Mouse (Mus musculus): ENCODE measurements around the gene Gm45716. TPM values are rescaled to one million over a fixed set of nuclear protein-coding genes. Genes with fewer than 3 reads are reported as not detected.

The Gm45716 gene
- total RNA-seq (2021), result 10 to 100 TPM; 26.6 to 30.4 TPM

DNA sequence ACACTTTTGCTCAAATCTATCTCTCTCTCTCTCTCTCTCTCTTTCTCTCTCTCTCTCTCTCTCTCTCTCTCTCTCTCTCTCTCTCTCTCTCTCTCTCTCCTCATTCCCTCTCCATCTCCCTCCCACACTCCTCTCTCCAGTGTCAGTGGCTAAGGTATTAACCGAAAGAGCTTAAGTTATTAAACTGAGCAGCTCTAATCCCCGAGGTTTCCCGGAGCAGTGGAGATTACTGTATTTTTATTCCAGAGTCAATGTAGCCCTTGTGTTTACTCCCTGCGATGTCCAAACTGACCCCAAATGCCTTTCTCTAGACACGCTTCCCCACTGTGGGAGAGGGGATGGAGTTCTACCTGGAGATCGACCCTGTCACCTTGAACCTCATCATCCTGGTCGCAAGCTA lies at the start of gene Gm45716:
Gene Gm45716 (plus strand): TSS at position 243 of the 400 bp plus-strand sequence.
- DNase-seq, result no peak

DNA sequence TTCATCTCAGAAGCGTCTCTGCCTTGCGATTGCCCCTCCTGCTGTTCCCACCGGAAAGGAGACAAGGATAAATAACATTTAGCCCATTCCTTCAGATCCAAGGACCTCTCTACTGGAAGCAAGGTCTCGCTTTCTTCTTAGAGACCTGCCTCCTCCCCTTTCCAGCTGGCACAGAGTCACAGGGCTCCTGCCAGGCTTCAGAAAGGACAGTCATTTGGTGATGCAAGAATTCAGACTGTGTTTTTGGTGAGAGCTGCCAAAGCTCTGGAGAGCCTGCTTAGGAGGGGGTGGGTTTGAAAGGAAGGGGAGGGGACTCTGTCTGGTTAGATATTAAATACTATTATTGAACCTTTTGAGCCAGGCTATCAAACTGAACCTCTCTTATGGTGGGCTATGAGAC lies 45.1 kb upstream of the Gm45716 start:
- peak; percentile 73 for DNase-seq

DNA sequence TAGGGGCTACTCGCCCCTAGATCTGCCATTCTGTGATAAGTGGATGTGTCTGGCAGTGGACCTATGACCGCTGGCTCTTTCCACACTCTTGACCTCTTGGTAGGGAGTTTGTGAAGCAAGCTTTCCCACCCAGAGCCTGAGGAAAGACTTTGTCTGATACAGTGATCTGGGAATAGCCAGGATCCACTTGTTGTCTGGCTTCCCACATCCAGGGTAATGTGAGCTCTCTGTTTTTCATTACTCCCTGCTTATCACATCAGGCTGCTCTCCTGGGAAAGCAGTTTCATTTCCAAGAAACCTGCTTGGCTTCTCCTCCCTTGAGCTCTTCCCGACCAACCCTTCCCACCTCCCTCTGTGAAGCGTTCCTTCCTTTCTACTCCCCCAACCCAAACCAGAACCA lies 44.5 kb upstream of the Gm45716 start:
- DNase-seq, result no peak

DNA sequence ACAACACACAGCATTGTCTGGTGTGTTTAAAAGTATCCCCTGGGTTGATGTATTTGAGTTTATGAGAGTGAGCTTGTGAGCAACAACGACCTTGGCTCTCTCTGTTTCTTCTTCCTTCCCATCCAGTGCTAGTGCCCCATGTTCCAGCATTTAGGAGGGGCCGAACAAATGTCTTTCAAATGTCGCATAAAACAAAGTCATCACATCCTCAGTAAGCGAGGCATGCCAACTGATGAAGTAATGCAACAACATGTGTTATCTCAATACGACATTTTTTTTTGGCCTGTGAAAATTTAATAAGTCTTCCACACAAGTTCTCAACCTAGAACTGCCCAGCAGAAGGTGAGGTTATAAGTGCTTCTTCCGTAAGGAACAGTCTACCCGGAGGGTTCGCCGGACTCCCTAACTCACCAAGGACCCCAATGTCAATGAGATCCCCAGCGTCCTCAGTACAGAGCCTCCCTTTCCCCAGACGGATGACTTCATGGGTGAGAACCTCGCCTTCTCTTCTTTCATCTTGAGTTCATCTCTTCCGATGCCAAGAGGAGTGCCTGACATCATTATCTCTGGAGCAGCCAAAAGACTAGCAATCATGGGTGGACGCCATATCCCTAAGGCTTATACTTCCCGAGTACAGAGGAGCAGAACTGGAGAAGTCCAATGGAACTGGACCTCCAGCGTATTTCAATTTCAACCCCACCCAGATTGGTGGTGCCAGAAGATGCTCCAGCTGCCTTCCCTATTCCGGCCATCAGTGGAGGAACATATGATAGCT lies 41.2 kb upstream of the Gm45716 start:
- DNase-seq, result no peak

DNA sequence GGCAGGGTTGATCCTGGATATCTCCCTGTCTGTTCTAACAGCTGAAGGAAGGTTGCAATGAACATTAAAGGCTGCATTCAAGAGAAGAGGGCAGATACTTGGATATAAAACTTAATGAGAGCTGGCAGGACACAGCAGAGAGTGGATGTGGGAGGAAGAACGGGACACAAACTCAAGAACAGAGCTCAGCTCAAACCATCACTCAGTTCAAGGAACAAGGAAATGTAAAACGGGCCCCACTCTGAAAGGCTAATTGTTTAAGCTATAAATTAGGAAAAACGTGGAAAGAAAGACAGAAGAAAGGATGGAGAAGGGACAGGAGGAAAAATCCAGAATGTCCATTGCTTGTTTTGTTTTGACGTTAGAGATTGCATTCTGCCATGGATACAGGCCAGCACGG lies 32.4 kb upstream of the Gm45716 start:
- DNase-seq, result no peak

DNA sequence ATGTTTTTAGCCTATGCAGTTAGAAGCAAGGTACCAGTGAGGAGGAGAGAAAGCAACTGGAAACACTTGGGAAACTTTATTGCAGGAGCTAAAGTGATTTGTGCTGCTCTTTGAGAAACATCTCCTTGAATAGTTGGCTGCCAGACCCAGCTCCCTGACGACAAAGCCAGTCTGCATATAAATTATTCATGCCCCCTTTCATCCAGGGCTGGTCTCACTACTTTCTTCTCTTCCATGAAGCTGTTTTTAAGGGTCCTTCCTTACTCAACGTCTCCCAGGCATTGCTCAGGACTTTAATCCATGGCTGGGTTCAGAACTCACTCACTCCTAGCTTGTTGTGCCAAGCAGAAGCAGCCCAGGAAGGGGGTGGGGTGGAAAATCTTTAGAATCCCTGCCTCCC lies 32.0 kb upstream of the Gm45716 start:
- no peak for DNase-seq

DNA sequence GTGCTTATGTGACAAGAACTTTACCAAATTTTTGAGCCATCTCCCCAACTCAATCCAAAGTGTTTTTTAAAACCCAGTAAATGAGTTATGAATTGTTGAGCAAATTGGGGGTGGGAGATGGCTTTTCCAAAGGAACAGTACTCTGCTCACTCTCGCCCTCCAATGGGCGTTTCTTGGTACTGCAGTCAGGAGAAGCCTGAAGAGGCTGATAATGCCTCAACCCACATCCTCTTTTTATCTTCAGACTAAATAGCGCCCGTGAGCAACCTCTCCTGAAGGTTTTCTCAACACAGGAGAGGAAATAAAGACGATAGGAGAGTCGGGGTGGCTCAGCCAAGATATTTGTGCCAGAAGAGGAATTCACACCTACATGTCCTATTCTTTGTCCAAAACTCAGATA lies 19.7 kb upstream of the Gm45716 start:
- DNase-seq, result peak; percentile 70

DNA sequence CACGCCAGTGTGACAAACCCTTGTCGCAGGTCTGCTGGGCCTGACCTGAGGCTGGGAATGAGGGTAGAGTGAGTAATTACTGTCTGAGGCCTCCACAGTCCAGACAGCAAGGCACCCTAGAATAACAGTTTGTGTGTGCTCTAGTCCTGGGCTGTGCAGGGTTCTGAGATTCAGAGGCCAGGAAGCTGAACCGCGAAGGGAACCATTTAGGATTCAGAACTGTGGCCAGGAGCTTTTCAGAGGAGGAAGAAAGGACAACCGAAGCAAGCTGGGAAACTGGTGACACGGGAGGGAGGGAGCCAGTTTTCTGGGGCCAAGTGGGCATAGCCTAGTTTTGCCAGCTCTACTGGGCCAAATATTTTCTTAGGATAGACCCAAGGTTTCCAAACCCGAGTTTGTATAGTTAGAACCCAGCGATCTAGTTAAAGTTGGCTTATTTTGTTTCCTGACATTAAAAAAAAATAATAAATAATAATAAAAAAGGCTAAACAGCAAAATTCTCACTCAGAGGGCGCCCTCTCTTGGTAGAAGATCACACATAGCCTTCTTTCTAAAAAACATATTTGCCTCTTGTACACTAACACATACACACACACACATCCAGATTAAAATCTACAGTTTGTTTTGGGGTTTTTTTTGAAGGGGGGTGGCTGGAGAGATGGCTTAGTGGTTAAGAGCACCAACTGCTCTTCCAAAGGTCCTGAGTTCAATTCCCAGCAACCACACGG lies 19.0 kb upstream of the Gm45716 start:
- peak; percentile 11 for DNase-seq

DNA sequence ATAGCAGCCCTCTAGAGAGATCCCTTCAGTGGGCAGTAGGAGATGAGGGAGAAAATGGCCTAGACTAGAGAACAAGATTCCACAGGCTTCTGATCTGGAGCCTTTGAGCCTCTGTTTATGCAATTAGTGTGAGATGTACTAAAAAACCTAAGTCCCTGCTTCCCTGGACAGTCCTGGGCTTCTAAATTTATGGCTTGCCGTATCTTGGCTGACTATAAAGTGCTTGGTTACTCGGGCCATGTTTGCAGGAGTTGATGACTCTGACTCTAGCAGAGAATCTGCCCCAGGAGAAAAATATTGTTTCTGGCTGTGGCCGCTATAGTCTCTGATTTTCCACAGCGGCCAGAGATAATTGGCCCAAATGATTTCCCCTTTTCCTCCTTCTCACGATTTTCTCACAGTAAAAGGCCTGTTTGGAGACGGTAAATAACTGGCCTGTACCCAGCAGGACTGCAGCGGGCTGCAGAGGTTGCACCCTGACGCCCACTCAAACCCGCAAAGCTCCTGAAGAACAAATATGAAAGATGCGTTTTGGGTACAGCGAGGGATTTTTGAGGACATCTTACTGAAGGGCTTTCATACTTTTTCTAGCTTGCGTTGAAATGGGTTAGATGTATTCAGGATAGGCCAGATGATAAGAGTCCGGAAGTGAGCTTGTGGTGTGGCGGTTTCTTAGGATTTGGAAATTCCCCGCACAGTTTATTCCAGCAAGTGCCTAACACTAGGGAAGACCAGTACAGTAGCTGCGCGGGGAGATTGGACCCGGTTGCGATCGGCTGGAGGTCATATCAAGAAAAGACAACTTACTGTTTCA lies 18.1 kb upstream of the Gm45716 start:
- DNase-seq, result peak; percentile 9

DNA sequence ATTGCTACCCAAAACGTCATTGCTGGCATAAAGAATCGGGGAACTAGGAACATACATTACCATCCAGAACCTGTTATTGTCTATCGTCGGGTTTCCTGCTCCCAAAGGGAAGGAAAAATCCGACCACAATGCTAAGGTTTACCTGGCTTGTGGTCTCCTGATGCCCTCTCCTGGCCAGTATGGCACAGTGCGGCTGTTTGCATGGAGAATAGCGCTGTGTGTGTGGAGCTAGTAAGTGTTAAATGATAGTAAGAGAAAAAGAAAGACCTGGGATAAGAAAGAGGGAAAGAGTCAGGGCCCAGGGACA lies 17.5 kb upstream of the Gm45716 start:
- DNase-seq, result peak; percentile 71

DNA sequence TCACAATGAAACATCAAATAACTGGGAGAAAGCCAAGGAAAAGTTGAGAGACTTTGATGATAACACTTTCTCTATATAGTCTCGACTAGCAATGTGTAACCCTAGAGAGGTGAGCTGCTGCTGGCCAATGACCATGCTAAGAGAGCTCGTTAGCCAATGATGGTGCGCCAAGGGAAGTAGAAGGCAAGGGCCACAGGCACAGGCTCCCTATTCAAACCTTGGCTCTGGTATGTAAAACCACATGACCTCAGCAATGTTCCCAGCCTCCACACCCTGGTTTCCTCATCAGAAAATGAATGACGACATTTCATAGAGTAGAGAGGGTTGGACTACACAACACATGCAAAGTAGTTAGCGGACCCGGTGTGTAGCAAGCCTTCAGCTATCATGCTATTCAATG lies 15.2 kb upstream of the Gm45716 start:
- DNase-seq, result no peak

DNA sequence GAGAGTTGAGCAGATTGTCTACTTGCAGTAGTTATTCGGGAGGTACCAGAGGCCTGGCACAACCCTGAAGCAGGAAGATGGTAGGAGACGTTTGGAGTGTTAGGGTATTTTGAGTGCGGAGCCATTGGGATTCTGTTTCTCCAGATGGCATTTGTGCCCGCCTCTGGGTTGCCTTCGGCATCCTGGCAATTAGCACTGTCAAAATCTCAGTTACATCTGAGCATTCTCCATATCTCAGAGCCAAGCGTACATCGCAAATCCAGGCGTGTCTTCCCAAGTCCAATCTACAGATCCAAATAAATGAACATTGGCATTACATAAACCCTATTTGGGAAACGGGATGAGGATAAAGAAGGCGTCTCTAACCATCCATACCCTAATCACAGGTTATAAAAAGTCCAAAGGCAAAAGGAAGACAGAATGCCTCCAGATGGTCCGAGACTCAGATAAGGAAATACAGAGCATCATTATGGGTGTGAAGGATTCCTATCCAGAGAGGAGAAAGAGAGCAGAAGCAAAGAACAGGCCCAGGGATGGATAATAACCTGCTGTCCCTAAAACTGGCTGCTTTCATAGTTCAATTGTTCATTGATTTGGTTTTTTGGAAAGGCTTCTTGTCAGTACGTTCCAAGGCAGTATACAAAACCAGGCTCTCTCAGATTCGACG lies 11.7 kb upstream of the Gm45716 start:
- DNase-seq, result no peak

DNA sequence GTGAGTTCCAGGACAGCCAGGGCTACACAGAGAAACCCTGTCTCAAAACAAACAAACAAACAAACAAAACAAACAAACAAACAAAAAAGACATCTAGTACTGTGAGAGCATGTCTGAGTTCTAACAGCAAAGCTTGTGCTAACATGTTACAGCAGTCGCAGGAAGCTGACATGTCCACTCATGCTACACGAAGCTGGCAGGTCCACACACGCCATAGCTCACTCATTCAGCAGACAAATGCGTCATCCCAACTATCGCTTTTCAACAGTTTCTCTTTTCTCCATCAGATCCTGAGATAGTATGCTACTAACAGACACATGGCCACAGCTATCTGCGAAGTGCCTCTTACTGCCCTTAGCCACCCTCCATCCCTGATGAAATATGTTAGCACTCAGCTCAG lies 10.1 kb upstream of the Gm45716 start:
- DNase-seq, result no peak

DNA sequence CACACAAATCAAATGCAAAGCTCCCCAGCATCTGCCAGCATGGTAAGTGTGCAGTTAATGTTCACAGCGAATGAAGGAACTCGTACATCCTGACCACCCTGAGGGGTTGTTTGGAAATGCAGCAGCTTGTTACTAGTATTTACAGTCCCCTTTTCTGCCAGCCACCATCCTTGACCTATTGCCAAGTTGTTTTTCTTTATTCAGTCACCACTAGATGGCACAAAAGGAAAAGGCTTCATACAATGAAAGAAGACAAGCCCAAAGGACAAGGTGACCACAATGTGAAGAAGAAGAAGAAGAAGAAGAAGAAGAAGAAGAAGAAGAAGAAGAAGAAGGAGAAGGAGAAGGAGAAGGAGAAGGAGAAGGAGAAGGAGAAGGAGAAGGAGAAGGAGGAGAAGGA lies 4.1 kb upstream of the Gm45716 start:
- DNase-seq, result peak; percentile 28

DNA sequence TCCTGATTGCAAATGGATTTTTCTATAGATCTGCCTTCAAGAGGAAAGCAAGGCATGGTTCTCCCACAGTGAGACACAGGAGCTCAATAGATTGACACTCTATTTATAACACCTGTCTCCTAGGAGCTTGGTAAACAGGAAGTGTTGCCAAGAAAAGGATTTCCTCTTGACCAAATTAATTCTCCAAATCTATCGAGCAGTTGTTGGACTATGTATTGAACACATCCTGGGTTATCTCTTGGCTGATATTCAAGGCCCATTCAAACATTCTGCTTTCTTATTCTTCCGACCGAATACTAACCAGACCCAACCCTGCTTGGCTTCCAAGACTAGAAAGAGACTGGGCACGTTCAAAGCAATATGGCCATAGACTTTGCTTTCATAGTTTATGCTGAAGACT lies 2.7 kb upstream of the Gm45716 start:
- no peak for DNase-seq

DNA sequence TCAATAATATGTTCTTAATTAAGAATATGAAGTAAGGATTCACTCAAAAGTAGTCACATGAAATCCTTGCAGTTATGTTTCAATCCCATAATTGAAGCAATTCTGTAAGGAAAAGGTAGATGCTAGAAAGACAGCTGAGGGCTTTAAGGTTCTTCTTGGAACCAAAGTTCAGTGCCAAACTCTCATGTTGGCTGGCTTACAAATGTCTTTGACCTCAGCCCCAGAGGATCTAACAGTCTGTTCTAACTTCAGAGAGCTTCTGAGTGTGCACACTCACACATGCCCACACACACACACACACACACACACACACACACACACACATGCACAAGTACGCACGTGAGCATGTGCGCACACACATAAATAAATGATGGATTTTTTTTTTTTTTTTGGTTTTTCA lies 2.7 kb downstream of the Gm45716 start:
- DNase-seq, result no peak

DNA sequence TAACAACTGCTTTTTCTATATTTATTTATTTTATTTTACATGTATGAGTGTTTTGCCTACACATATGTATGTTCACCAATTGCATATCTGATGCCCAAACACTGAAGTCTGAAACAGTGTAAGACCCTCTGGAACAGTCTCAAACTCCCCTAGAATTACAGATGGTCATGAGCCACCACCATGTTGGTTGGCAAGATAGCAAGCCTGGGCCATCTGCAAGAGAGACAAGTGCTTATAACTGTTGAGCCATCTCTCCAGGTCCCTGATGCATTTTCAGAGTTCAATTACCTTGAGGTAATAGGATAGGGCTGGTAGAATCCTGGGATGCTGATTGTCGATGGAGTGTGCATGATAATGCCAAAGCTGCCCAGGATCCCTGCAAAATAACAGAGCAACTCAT lies 7.5 kb downstream of the Gm45716 start:
- DNase-seq, result no peak

DNA sequence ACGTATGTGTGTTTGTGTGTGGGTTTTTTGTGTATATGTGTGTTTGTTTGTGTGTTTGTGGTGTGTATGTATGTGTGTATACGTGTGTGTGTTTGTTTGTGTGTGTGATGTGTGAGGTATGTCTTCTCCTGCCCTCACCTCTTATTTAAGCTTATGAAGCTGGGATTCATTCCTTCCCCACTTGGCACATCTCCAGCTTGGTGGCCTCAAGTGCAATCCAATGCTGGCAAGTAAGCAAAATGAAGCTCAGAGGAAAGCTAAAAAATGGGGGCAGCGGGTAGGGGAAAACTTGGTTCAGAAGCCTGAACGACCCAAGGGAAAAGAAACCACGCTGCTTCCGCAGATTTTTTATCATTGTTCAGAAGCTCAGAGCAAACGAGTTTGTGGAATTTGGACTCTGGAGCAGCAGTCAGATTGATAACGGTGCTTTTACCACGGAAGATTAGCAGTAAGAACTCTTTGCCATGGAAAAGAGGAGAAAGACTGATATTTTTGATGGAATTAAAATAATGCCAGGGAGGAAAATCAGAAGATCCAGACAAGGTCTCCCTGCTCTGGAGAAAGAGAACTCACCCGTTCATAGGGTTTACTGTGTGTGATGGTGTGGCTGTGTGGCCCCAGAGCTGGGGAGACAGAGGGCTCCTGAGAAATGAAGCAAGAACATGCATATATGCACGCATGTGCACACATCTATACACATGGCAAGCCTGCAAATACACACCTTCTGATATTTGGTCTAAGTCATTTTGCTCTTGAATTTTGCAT lies 8.5 kb downstream of the Gm45716 start:
- DNase-seq, result peak; percentile 15

DNA sequence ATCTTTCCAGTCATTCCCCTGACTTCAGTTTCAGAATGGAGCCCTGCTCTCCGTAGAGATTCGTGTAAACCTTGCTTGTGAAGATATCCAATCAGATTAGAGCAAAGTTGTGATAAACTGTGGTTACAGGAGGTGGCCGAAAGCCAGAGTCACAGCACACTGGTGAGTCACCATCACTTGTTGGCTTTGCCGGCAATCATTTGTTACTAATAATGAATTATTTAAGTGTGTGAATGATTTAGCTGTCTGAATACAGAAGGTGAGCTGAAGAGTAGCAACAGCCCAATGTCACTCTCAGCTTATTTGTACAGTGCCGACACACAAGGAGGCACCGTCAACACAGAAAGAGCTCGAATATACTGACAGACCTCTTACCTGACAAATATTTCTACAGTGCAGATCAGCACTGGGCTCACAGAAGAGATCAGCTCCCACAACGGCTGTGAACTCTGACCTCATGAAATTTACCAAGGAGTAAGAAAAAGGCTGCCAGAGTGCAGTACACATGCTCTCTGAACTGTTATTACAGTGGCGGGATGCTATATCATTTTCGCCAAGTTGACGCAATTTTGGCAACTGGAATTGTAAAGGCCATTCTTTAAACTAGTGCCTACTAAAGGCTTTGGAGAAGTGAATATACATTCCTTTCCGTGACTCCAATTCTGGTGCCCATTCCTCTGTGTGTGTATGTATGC lies 9.2 kb downstream of the Gm45716 start:
- DNase-seq, result no peak

DNA sequence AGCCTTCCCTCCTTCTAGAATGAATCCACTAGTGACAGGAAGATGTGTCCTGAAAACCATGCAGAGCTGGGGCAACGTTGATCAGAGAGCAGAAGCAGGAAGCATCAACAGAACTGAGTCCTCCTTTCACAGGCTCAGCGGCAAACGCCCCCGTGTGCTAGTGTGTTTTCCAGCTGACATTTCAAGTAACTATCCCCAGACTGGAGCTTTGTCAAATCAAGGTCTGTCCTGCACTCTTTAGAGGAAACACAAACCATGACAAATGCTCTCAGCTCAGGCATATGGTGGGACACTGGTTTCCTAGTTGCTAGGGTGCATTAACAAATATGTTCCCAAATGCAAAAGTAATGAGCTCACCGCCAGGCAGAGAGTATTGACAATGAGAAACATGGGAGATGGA lies 10.6 kb downstream of the Gm45716 start:
- DNase-seq, result no peak

DNA sequence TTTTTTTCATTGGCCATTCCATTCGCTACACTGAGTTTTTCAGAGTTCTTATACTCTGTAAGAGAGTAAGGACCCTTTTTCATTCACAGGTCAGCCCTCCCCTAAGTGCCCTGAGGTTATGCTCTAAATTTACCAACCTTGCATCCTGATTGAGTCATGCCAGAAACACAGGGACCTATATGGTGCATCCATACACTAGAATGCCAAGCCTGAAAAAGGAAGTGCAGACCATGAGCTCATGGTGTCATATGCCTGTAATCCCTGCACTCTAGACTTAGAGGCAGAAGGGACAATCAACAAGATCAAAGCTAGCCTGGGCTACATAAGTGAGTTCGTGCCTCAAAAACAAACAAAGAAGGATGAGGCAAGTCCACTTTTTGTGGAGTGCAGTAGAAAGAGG lies 13.3 kb downstream of the Gm45716 start:
- DNase-seq, result no peak

DNA sequence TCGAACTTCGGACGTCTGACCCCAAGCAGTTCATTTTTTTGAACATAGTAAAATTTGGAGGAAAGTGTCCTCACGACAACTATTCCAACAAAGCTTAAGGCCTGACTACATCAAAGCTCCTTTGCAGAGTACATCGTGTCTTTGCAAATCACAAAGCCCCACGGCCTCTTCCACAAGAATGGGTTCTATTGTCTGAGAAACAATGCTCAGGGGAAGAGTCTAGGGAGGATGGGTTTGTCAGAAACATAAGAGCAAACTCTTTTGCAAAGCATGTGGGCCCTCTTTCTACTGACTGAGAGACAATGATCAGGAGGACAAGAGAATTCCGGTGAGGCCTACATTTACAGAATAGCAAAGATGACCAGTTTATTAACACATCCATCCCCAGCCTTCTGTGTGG lies 26.8 kb downstream of the Gm45716 start:
- DNase-seq, result no peak
